Mouse (Mus musculus) spleen, adult 2 months (tissue): ENCODE measurements around the gene Ermard.
"Not testable (repeated sequence)": the region's sequence is repeated elsewhere in the genome, so short reads cannot be mapped to it uniquely, and the experiment has no call there.

Experiments
- CTCF ChIP-seq: fragments of 200-500 bp; IDR thresholded peaks from 2 replicates; pipeline ENCODE4 v1.5.1; 2011; ENCODE audit warnings: mild to moderate bottlenecking, inconsistent platforms; ENCODE audit not compliant: insufficient read depth, insufficient read length, insufficient replicate concordance; ENCODE audit errors: extremely low read depth
- POLR2A ChIP-seq: fragments of 200-500 bp; IDR thresholded peaks from 2 replicates; pipeline ENCODE4 v1.6.1; 2011; ENCODE audit warnings: low read depth, low read length, inconsistent platforms

DNA sequence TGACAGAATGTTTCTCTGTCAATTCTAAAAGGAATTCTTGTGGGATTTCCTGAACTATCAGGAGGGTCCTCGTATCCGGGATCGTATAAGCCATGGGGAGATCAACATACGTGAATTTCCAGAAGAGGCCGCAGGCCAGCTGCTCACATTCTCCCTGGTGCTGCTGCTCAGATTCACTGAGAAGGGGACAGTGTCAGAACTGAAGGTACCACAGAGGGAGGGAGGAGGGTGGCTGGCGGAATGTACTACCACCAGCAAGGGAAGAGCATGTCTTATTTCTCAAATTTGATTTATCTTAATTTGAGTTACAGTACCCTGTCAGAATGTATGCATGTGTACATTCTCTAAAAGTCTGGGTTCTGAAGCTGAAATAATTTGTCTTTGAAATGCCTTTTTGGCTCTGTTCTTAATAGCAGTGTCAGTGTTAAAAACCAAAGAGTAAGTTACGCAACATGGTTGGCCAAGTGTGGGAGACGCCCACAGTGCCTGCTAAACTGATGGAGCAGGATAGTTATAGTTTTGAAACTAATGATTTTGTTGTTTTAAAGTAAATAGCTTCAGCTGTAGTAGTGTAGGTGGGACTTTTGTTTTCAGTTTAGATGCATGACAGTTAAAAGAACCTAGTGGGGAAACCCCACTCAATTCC lies 12.3 kb downstream of the Ermard start:
- TF ChIP-seq POLR2A, CTCF: not testable (repeated sequence)
